26 mouse cellular contexts compared by ENCODE assay signal in genomic region chr4:141881289-141881914, GRCm38 (mm10). TPM values are rescaled to one million over a fixed set of nuclear protein-coding genes. Genes with fewer than 3 reads are reported as not detected.
DNase-seq lines count a peak whose midpoint lies in the region; ATAC-seq and TF ChIP-seq lines count a peak whose summit lies in the region.
"Had no signal": no experiment of that assay in that cellular context is flagged by ENCODE, and none has a peak within 500 bp of the region (broad histone marks: within the 10 kb centered on the region; RNA-seq: fewer than 3 reads in every experiment).

No protein-coding gene starts in this region.

- TF ChIP-seq EP300 in lung, postnatal 0 days (IDR thresholded peaks at IDR 0.05) = no peak

- H3K27me3 ChIP-seq in heart, embryonic 15.5 days = no peaks in the 10 kb centered on the region
- H3K27me3 ChIP-seq in lung, postnatal 0 days (replicated peaks; ENCODE audit: insufficient read depth, low read length) = no peaks in the 10 kb centered on the region

- H3K9me3 ChIP-seq in heart, embryonic 15.5 days (replicated peaks) = no peaks in the 10 kb centered on the region
- no peaks in the 10 kb centered on the region for H3K9me3 ChIP-seq in lung, postnatal 0 days (ENCODE audit: low read length)
- H3K9me3 ChIP-seq: embryonic facial prominence, embryonic 15.5 days; forebrain, embryonic 10.5 days; kidney, embryonic 15.5 days; limb, embryonic 12.5 days had no signal

- intact Hi-C loops in heart, postnatal 14 days (cut with DNase I) = no loop called here
- intact Hi-C loops in heart, postnatal 25 days (cut with DNase I) = no loop called here

- 63% methylated on average over 10 of the region's 10 CpGs for WGBS in heart, embryonic 15.5 days
- 35% methylated on average over 10 of the region's 10 CpGs for WGBS in lung, postnatal 0 days

- no peak overlapping the region for H3K4me2 ChIP-seq in heart, embryonic 15.5 days
- H3K4me2 ChIP-seq in lung, postnatal 0 days (replicated peaks; ENCODE audit: low read depth, low read length) = no peak overlapping the region; the same call in 1 of the 2 replicates
- H3K4me2 ChIP-seq: embryonic facial prominence, embryonic 15.5 days; kidney, embryonic 15.5 days; limb, embryonic 12.5 days; midbrain, embryonic 11.5 days had no signal

- no peaks in the 10 kb centered on the region for H3K36me3 ChIP-seq in heart, embryonic 15.5 days
- H3K36me3 ChIP-seq in lung, postnatal 0 days (ENCODE audit: insufficient read depth, low read length) = no peaks in the 10 kb centered on the region
- H3K36me3 ChIP-seq: embryonic facial prominence, embryonic 15.5 days; forebrain, embryonic 10.5 days; kidney, embryonic 15.5 days; limb, embryonic 12.5 days had no signal

- peak; percentile 93 for DNase-seq in heart, adult 11 months
- no peak for DNase-seq in heart, postnatal 14 days
- no peak for DNase-seq in heart, postnatal 25 days (ENCODE audit: low spot score)
- DNase-seq in lung, postnatal 0 days (ENCODE audit: low spot score) = peak; percentile 26
- no peak for DNase-seq in lung, postnatal 10 days
- DNase-seq in adrenal gland, adult (ENCODE audit: inconsistent age in 2 of 2, low spot score in 1 of 2) = no peak
- DNase-seq: cerebellum, adult 2 months; cerebellum, postnatal 36 days; forebrain, postnatal 0 days; retina, postnatal 1 day; thymus, postnatal 14 days had no signal

- H3K4me3 ChIP-seq in heart, embryonic 15.5 days = no peak overlapping the region
- no peak overlapping the region for H3K4me3 ChIP-seq in lung, postnatal 0 days (ENCODE audit: low read depth, low read length)
- H3K4me3 ChIP-seq: embryonic facial prominence, embryonic 15.5 days; forebrain, embryonic 10.5 days; kidney, embryonic 15.5 days; limb, embryonic 12.5 days had no signal

- H3K9ac ChIP-seq in heart, embryonic 15.5 days = no peak overlapping the region
- no peak overlapping the region for H3K9ac ChIP-seq in lung, postnatal 0 days (replicated peaks; ENCODE audit: low read depth)
- H3K9ac ChIP-seq: embryonic facial prominence, embryonic 15.5 days; forebrain, postnatal 0 days; kidney, embryonic 15.5 days; limb, embryonic 12.5 days had no signal

- no peak for ATAC-seq in heart, embryonic 15.5 days (replicated peaks; ENCODE audit: insufficient number of reproducible peaks, insufficient read depth, low FRiP score, low read depth)
- peak; percentile 18 for ATAC-seq in lung, postnatal 0 days
- ATAC-seq: CD4-positive, CD25-positive, alpha-beta regulatory T cell, adult 4 months; forebrain, postnatal 0 days; hindbrain, embryonic 16.5 days; intestine, embryonic 16.5 days had no signal

- H3K27ac ChIP-seq in heart, embryonic 15.5 days = 0 out of 2 replicates have a peak overlapping the region, but pooled peaks have one; percentile 29
- H3K27ac ChIP-seq in lung, postnatal 0 days (ENCODE audit: low read length) = no peak overlapping the region
- H3K27ac ChIP-seq: embryonic facial prominence, embryonic 15.5 days; forebrain, embryonic 10.5 days; kidney, embryonic 15.5 days; limb, embryonic 12.5 days; macrophage had no signal

- no peak for TF ChIP-seq CTCF in lung, postnatal 0 days (IDR thresholded peaks at IDR 0.05)

- peaks cover 44% of the 10 kb centered on the region for H3K4me1 ChIP-seq in heart, embryonic 15.5 days (replicated peaks)
- peaks cover 5% of the 10 kb centered on the region; the same call in 1 of the 2 replicates for H3K4me1 ChIP-seq in lung, postnatal 0 days (ENCODE audit: insufficient read depth, low read depth, low read length)
- H3K4me1 ChIP-seq: embryonic facial prominence, embryonic 15.5 days had no signal

RNA-seq across cellular contexts. Expression of gene Efhd2, which starts 6.7 kb away (rescaled TPM):
- total RNA-seq in heart, postnatal 14 days (2021) = 10 to 100 TPM; 22.1 to 22.6 TPM
- polyA plus RNA-seq in heart, embryonic 15.5 days (2015; fragmentation: Nextera tagmentation; extraction: Ambion mirVana) = 62.0 and 79.3 TPM in 2 replicates
- total RNA-seq in heart, postnatal 25 days (2021) = 10 to 100 TPM; 16.4 to 21.6 TPM
- 81.6 and 88.4 TPM in 2 replicates for polyA plus RNA-seq in lung, postnatal 0 days (2015; fragmentation: Nextera tagmentation; extraction: Ambion mirVana)

RNA-seq across cellular contexts. Expression of gene Ctrc, which starts 35.2 kb away (rescaled TPM):
- not detected for total RNA-seq in heart, postnatal 14 days (2021)
- polyA plus RNA-seq in heart, embryonic 15.5 days (2015; fragmentation: Nextera tagmentation; extraction: Ambion mirVana) = not detected in 2 replicates
- not detected for total RNA-seq in heart, postnatal 25 days (2021)
- not detected in 2 replicates for polyA plus RNA-seq in lung, postnatal 0 days (2015; fragmentation: Nextera tagmentation; extraction: Ambion mirVana)
- total RNA-seq: adrenal gland, adult 18-20 months; forebrain, postnatal 0 days; layer of hippocampus, postnatal 14 days; MEL; monocyte, adult 5-6 weeks had no signal
- polyA plus RNA-seq: CD4-positive, CD25-positive, alpha-beta regulatory T cell, adult 4 months; cerebellum, adult 2 months; embryonic facial prominence, embryonic 15.5 days; forebrain, embryonic 10.5 days; forebrain, postnatal 0 days; hindbrain, embryonic 16.5 days; kidney, embryonic 15.5 days; limb, embryonic 12.5 days; macrophage; midbrain, embryonic 11.5 days; neural tube, embryonic 11.5 days had no signal

RNA-seq across cellular contexts. Expression of gene Cela2a, which starts 55.4 kb away (rescaled TPM):
- not detected for total RNA-seq in heart, postnatal 14 days (2021)
- polyA plus RNA-seq in heart, embryonic 15.5 days (2015; fragmentation: Nextera tagmentation; extraction: Ambion mirVana) = 0.35 TPM in 1 of 2 replicates, not detected in the other
- total RNA-seq in heart, postnatal 25 days (2021) = not detected
- polyA plus RNA-seq in lung, postnatal 0 days (2015; fragmentation: Nextera tagmentation; extraction: Ambion mirVana) = not detected in 2 replicates
- total RNA-seq: adrenal gland, adult 18-20 months; forebrain, postnatal 0 days; layer of hippocampus, postnatal 14 days; MEL; monocyte, adult 5-6 weeks had no signal
- polyA plus RNA-seq: CD4-positive, CD25-positive, alpha-beta regulatory T cell, adult 4 months; embryonic facial prominence, embryonic 15.5 days; forebrain, embryonic 10.5 days; hindbrain, embryonic 16.5 days; limb, embryonic 12.5 days; macrophage; midbrain, embryonic 11.5 days; neural tube, embryonic 11.5 days had no signal

Comparison
In these comparisons a context has a peak if more than half of its experiments do, and no peak if none do; other contexts are left out.
1. DNase-seq: peak in heart, adult 11 months (single experiment) and lung, postnatal 0 days (single experiment); none in heart, postnatal 14 days (0 of 2), heart, postnatal 25 days (single experiment), lung, postnatal 10 days (single experiment) and adrenal gland, adult (0 of 2).